Mouse (Mus musculus): Measurements from ENCODE around the gene Cdh4. TPM values are rescaled to one million over a fixed set of nuclear protein-coding genes. Genes with fewer than 3 reads are reported as not detected.

The Cdh4 gene
- polyA plus RNA-seq, 1 experiment from 2014 or later = 2.6 TPM

- ATAC-seq = no peak
- no peaks in the 10 kb centered on the region for H3K4me1 ChIP-seq (replicated peaks)
- no peaks in the 10 kb centered on the region for H3K36me3 ChIP-seq
- 80% methylated on average over 16 of the region's 16 CpGs for WGBS
- H3K27me3 ChIP-seq (replicated peaks) = no peaks in the 10 kb centered on the region
- no peaks in the 10 kb centered on the region for H3K9me3 ChIP-seq
- no peak overlapping the region for H3K27ac ChIP-seq
- H3K4me2 ChIP-seq (replicated peaks) = no peak overlapping the region
- no peak overlapping the region for H3K4me3 ChIP-seq (replicated peaks)
- H3K9ac ChIP-seq = no peak overlapping the region
Observed at GRCm38 (mm10) chr2:179582966-179583365, 140.7 kb downstream of the Cdh4 start.

GRCm38 (mm10) chr2:179584672-179585071, 142.4 kb downstream of the Cdh4 start:
- H3K36me3 ChIP-seq = no peaks in the 10 kb centered on the region
- no peaks in the 10 kb centered on the region for H3K9me3 ChIP-seq
- no peaks in the 10 kb centered on the region for H3K4me1 ChIP-seq (replicated peaks)
- no peak for ATAC-seq
- no peak overlapping the region for H3K4me3 ChIP-seq (replicated peaks)
- no peak overlapping the region for H3K4me2 ChIP-seq (replicated peaks)
- no peak overlapping the region for H3K27ac ChIP-seq
- no peak overlapping the region for H3K9ac ChIP-seq
- 68% methylated on average over 13 of the region's 13 CpGs for WGBS
- no peaks in the 10 kb centered on the region for H3K27me3 ChIP-seq (replicated peaks)

GRCm38 (mm10) chr2:179586436-179586835, 144.2 kb downstream of the Cdh4 start:
- no peaks in the 10 kb centered on the region for H3K27me3 ChIP-seq (replicated peaks)
- H3K4me2 ChIP-seq (replicated peaks) = no peak overlapping the region
- H3K4me3 ChIP-seq (replicated peaks) = no peak overlapping the region
- H3K36me3 ChIP-seq = no peaks in the 10 kb centered on the region
- H3K27ac ChIP-seq = no peak overlapping the region
- WGBS = 94% methylated on average over 11 of the region's 11 CpGs
- H3K9ac ChIP-seq = no peak overlapping the region
- no peaks in the 10 kb centered on the region for H3K9me3 ChIP-seq
- no peaks in the 10 kb centered on the region for H3K4me1 ChIP-seq (replicated peaks)
- ATAC-seq = no peak

- H3K36me3 ChIP-seq = no peaks in the 10 kb centered on the region
- no peak overlapping the region for H3K9ac ChIP-seq
- no peaks in the 10 kb centered on the region for H3K4me1 ChIP-seq (replicated peaks)
- H3K4me3 ChIP-seq (replicated peaks) = no peak overlapping the region
- H3K27ac ChIP-seq = no peak overlapping the region
- ATAC-seq = no peak
- no peak overlapping the region for H3K4me2 ChIP-seq (replicated peaks)
- no peaks in the 10 kb centered on the region for H3K9me3 ChIP-seq
- no peaks in the 10 kb centered on the region for H3K27me3 ChIP-seq (replicated peaks)
- 79% methylated on average over 2 of the region's 2 CpGs for WGBS
Observed at GRCm38 (mm10) chr2:179587069-179587468, 144.8 kb downstream of the Cdh4 start.

- no peak for ATAC-seq
- Histone ChIP-seq H3K27ac (no peak overlapping the region), H3K4me2 (replicated peaks) (no peak overlapping the region), H3K9me3 (no peaks in the 10 kb centered on the region), H3K36me3 (no peaks in the 10 kb centered on the region), H3K4me1 (replicated peaks) (no peaks in the 10 kb centered on the region), H3K9ac (no peak overlapping the region), H3K4me3 (replicated peaks) (no peak overlapping the region), H3K27me3 (replicated peaks) (no peaks in the 10 kb centered on the region)
- WGBS = 64% methylated on average over 5 of the region's 5 CpGs
Observed at GRCm38 (mm10) chr2:179591661-179592060, 149.4 kb downstream of the Cdh4 start.

GRCm38 (mm10) chr2:179595013-179595412, 152.8 kb downstream of the Cdh4 start:
- 84% methylated on average over 4 of the region's 4 CpGs for WGBS
- H3K9ac ChIP-seq = no peak overlapping the region
- no peaks in the 10 kb centered on the region for H3K27me3 ChIP-seq (replicated peaks)
- H3K4me1 ChIP-seq (replicated peaks) = no peaks in the 10 kb centered on the region
- no peak for ATAC-seq
- H3K4me2 ChIP-seq (replicated peaks) = no peak overlapping the region
- no peak overlapping the region for H3K4me3 ChIP-seq (replicated peaks)
- no peaks in the 10 kb centered on the region for H3K9me3 ChIP-seq
- H3K27ac ChIP-seq = no peak overlapping the region
- no peaks in the 10 kb centered on the region for H3K36me3 ChIP-seq

GRCm38 (mm10) chr2:179598886-179599285, 156.7 kb downstream of the Cdh4 start:
- Histone ChIP-seq H3K9ac (no peak overlapping the region), H3K9me3 (no peaks in the 10 kb centered on the region), H3K4me2 (replicated peaks) (no peak overlapping the region), H3K4me3 (replicated peaks) (no peak overlapping the region), H3K27me3 (replicated peaks) (no peaks in the 10 kb centered on the region), H3K36me3 (no peaks in the 10 kb centered on the region), H3K27ac (no peak overlapping the region), H3K4me1 (replicated peaks) (no peaks in the 10 kb centered on the region)
- 88% methylated on average over 11 of the region's 11 CpGs for WGBS
- ATAC-seq = no peak

GRCm38 (mm10) chr2:179599886-179600285, 157.7 kb downstream of the Cdh4 start:
- Histone ChIP-seq H3K27me3 (replicated peaks) (no peaks in the 10 kb centered on the region), H3K4me1 (replicated peaks) (no peaks in the 10 kb centered on the region), H3K9me3 (no peaks in the 10 kb centered on the region), H3K9ac (no peak overlapping the region), H3K4me3 (replicated peaks) (no peak overlapping the region), H3K27ac (no peak overlapping the region), H3K4me2 (replicated peaks) (no peak overlapping the region), H3K36me3 (no peaks in the 10 kb centered on the region)
- WGBS = 68% methylated on average over 1 of the region's 1 CpGs
- no peak for ATAC-seq

GRCm38 (mm10) chr2:179600347-179600746, 158.1 kb downstream of the Cdh4 start:
- ATAC-seq = no peak
- WGBS = 86% methylated on average over 2 of the region's 2 CpGs

GRCm38 (mm10) chr2:179601167-179601566, 158.9 kb downstream of the Cdh4 start:
- no peak for ATAC-seq
- Histone ChIP-seq H3K9ac (no peak overlapping the region), H3K4me1 (replicated peaks) (no peaks in the 10 kb centered on the region), H3K4me3 (replicated peaks) (no peak overlapping the region), H3K9me3 (no peaks in the 10 kb centered on the region), H3K36me3 (no peaks in the 10 kb centered on the region), H3K27ac (no peak overlapping the region), H3K4me2 (replicated peaks) (no peak overlapping the region), H3K27me3 (replicated peaks) (no peaks in the 10 kb centered on the region)
- WGBS = 85% methylated on average over 9 of the region's 9 CpGs

More at GRCm38 (mm10) chr2:179600347-179600746, 158.1 kb downstream of the Cdh4 start:
- no peaks in the 10 kb centered on the region for H3K27me3 ChIP-seq (replicated peaks)
- no peaks in the 10 kb centered on the region for H3K9me3 ChIP-seq
- H3K4me1 ChIP-seq (replicated peaks) = no peaks in the 10 kb centered on the region
- no peak overlapping the region for H3K27ac ChIP-seq
- H3K9ac ChIP-seq = no peak overlapping the region
- no peaks in the 10 kb centered on the region for H3K36me3 ChIP-seq
- H3K4me2 ChIP-seq (replicated peaks) = no peak overlapping the region
- H3K4me3 ChIP-seq (replicated peaks) = no peak overlapping the region

- no peak for ATAC-seq
- Histone ChIP-seq H3K4me1 (replicated peaks) (no peaks in the 10 kb centered on the region), H3K27me3 (replicated peaks) (no peaks in the 10 kb centered on the region)
Observed at GRCm38 (mm10) chr2:179604746-179605145, 162.5 kb downstream of the Cdh4 start.

GRCm38 (mm10) chr2:179605255-179605654, 163.0 kb downstream of the Cdh4 start:
- no peak overlapping the region for H3K4me2 ChIP-seq (replicated peaks)
- H3K36me3 ChIP-seq = no peaks in the 10 kb centered on the region
- no peak overlapping the region for H3K9ac ChIP-seq
- H3K4me1 ChIP-seq (replicated peaks) = no peaks in the 10 kb centered on the region
- H3K27ac ChIP-seq = no peak overlapping the region
- H3K9me3 ChIP-seq = no peaks in the 10 kb centered on the region
- H3K27me3 ChIP-seq (replicated peaks) = no peaks in the 10 kb centered on the region
- WGBS = 79% methylated on average over 10 of the region's 10 CpGs
- no peak overlapping the region for H3K4me3 ChIP-seq (replicated peaks)
- no peak for ATAC-seq

More at GRCm38 (mm10) chr2:179604746-179605145, 162.5 kb downstream of the Cdh4 start:
- H3K9me3 ChIP-seq = no peaks in the 10 kb centered on the region
- no peak overlapping the region for H3K4me3 ChIP-seq (replicated peaks)
- WGBS = 71% methylated on average over 3 of the region's 3 CpGs
- no peak overlapping the region for H3K27ac ChIP-seq
- no peaks in the 10 kb centered on the region for H3K36me3 ChIP-seq
- H3K9ac ChIP-seq = no peak overlapping the region
- H3K4me2 ChIP-seq (replicated peaks) = no peak overlapping the region

GRCm38 (mm10) chr2:179606341-179606740, 164.1 kb downstream of the Cdh4 start:
- Histone ChIP-seq H3K9me3 (no peaks in the 10 kb centered on the region), H3K27me3 (replicated peaks) (no peaks in the 10 kb centered on the region), H3K9ac (no peak overlapping the region), H3K4me3 (replicated peaks) (no peak overlapping the region), H3K4me2 (replicated peaks) (no peak overlapping the region), H3K4me1 (replicated peaks) (no peaks in the 10 kb centered on the region), H3K27ac (no peak overlapping the region), H3K36me3 (no peaks in the 10 kb centered on the region)
- WGBS = 84% methylated on average over 2 of the region's 2 CpGs
- no peak for ATAC-seq

Data from intestine, embryonic 15.5 days (tissue).